Mouse (Mus musculus) ES-E14 (cell line): Measurements from ENCODE around the gene Pik3c2g. TPM values are rescaled to one million over a fixed set of nuclear protein-coding genes. Genes with fewer than 3 reads are reported as not detected.

Experiments
- DNase-seq: peaks from one replicate; pipeline ENCODE4 v3.0.0-alpha.2; 2013; ENCODE audit warnings: low read depth, low spot score
- H3K27ac ChIP-seq: 2 replicates; pipeline ENCODE4 v1.5.1; 2012; ENCODE audit warnings: low read depth, mild to moderate bottlenecking, low read length, moderate library complexity, mixed read lengths; ENCODE audit not compliant: poor library complexity, insufficient read depth, severe bottlenecking
- H3K36me3 ChIP-seq: 2 replicates; pipeline ENCODE4 v1.6.1; 2012; ENCODE audit warnings: mild to moderate bottlenecking, low read length, moderate library complexity, mixed read lengths; ENCODE audit not compliant: control insufficient read depth, poor library complexity, insufficient read depth, severe bottlenecking
- H3K4me1 ChIP-seq, 2 experiments: fragments of 150-350 bp in 1 of 2; sonication (generic) in 1 of 2; 2 replicates each; pipeline ENCODE4 v1.6.1; 2012; ENCODE audit warnings: low read length in 2 of 2, mild to moderate bottlenecking in 1 of 2, mixed read lengths in 1 of 2; ENCODE audit not compliant: control insufficient read depth in 2 of 2, insufficient read depth in 2 of 2, poor library complexity in 1 of 2
- H3K4me3 ChIP-seq, 2 experiments: fragments of 150-350 bp in 1 of 2; sonication (generic) in 1 of 2; 2 replicates each; pipeline ENCODE4 v1.5.1; 2012; ENCODE audit warnings: low read length in 2 of 2, low read depth in 1 of 2, mild to moderate bottlenecking in 1 of 2, mixed read lengths in 1 of 2; ENCODE audit not compliant: insufficient read depth in 1 of 2, poor library complexity in 1 of 2, severe bottlenecking in 1 of 2
- H3K9ac ChIP-seq: 2 replicates; pipeline ENCODE4 v1.6.1; 2012; ENCODE audit warnings: low read depth, mild to moderate bottlenecking, low read length, mixed read lengths; ENCODE audit not compliant: poor library complexity, insufficient read depth, severe bottlenecking
- H3K9me3 ChIP-seq: fragments of 150-350 bp; sonication (generic); 2 replicates; pipeline ENCODE4 v1.6.1; 2012; ENCODE audit warnings: low read depth, mild to moderate bottlenecking, low read length; ENCODE audit not compliant: control insufficient read depth, insufficient read depth
- CHD2 ChIP-seq: IDR thresholded peaks from 2 replicates; pipeline ENCODE4 v1.6.1; 2014; ENCODE audit warnings: mild to moderate bottlenecking, low read depth, low read length, inconsistent platforms
- HCFC1 ChIP-seq: IDR thresholded peaks from 2 replicates; pipeline ENCODE4 v1.6.1; 2012; ENCODE audit warnings: low read length, inconsistent platforms, borderline replicate concordance; ENCODE audit not compliant: insufficient read depth
- MAFK ChIP-seq: IDR thresholded peaks from 2 replicates; pipeline ENCODE4 v1.6.1; 2014; ENCODE audit warnings: mild to moderate bottlenecking, low read depth, low read length, inconsistent platforms; ENCODE audit not compliant: insufficient read depth
- ZC3H11A ChIP-seq: IDR thresholded peaks from 2 replicates; pipeline ENCODE4 v1.6.1; 2012; ENCODE audit warnings: low read depth, mild to moderate bottlenecking, inconsistent platforms, low read length, borderline replicate concordance
- ZNF384 ChIP-seq: IDR thresholded peaks from 2 replicates; pipeline ENCODE4 v1.6.1; 2012; ENCODE audit warnings: low read depth, low read length, inconsistent platforms
- in situ Hi-C, 2 experiments: fragments of 600-800 bp; cut with MboI; formaldehyde crosslinking; loops; one replicate each; pipeline ENCODE4 v1.15.1; 2025; ENCODE audit warnings: low sequenced_read_pairs in 2 of 2, inconsistent platforms in 1 of 2; ENCODE audit not compliant: unreplicated experiment in 2 of 2
- total RNA-seq: library from RNA; depleted of rRNA; stranded (reverse); fragments of 300-350 nt; gene quantifications from 2 replicates; pipeline ENCODE4 v1.2.3, GENCODE M21; 2012

Pik3c2g gene
- total RNA-seq, 1 experiment, result not detected

DNA sequence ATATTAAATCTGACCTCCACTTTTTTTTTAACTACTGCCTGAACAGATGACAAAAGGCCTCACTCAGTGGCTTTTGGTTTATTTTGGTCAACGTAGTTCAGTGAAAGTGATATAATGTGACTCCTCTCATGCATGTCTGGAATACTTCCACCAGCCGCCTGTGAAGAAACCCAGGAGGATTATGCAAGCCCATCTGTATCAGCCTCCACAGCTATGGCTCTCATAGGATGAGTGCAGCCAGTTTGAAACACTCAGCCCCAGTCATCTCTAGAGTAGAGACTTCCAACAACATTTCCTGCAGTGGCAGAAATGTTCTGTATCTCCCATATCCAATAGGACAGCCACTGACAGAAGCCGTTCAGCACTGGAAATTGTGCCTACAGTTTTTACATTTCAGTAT is 391.1 kb downstream of the Pik3c2g start:
- no peaks in the 10 kb centered on the region for H3K36me3 ChIP-seq
- no peaks in the 10 kb centered on the region for H3K4me1 ChIP-seq
- no peak overlapping the region for H3K9ac ChIP-seq
- DNase-seq, result no peak
- H3K9me3 ChIP-seq, result no peaks in the 10 kb centered on the region
- H3K27ac ChIP-seq, result no peak overlapping the region
- no peak overlapping the region for H3K4me3 ChIP-seq
- TF ChIP-seq ZC3H11A (no peak), ZNF384 (no peak), MAFK (no peak), CHD2 (no peak), HCFC1 (no peak)
- in situ Hi-C loops, result no loop called here

DNA sequence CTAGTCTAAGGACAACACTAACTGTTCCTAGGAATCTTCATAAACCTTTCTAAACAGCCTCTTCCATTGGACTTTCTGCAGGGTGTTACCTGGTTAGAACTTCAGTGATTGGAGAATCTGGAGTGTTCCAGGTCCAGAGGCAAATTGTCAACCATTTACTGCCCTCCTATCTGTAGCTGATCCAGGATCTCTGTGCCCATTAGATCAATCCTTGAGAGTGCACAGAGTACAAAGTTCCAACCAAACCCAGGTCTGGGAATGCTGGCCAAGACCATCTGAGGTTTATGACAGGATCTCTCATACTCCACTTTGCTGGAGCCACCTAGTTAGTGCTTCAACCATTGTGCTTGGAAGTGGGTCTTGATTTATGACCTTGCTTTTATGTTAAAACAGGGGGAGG is 394.0 kb downstream of the Pik3c2g start:
- H3K4me3 ChIP-seq, result no peak overlapping the region
- no peak for DNase-seq
- TF ChIP-seq HCFC1, result no peak
- TF ChIP-seq ZNF384, result no peak
- no peak for TF ChIP-seq CHD2
- TF ChIP-seq ZC3H11A, result no peak
- TF ChIP-seq MAFK, result no peak
- no peaks in the 10 kb centered on the region for H3K9me3 ChIP-seq
- no peak overlapping the region for H3K27ac ChIP-seq
- H3K36me3 ChIP-seq, result no peaks in the 10 kb centered on the region
- H3K4me1 ChIP-seq, result no peaks in the 10 kb centered on the region
- H3K9ac ChIP-seq, result no peak overlapping the region
- in situ Hi-C loops, result no loop called here

DNA sequence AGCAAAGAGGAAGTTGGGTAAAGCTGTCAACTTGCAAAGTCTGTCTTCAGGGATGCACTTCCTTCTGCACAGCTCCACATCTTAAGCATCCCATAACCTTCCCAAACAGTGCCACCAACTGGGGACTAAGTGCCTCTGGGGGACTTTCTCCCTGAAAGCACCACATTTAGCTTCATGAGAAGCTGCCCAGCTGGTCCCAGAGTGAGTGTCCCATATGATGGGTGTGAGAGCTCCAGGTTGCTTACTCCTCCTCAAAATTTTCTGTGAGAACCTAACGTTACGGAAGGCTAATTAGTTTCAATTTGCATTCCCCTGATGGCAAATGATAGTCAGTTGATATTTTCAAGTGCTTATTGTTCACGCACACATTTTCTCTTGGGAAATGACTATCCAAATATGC is 397.0 kb downstream of the Pik3c2g start:
- no peak overlapping the region for H3K9ac ChIP-seq
- TF ChIP-seq MAFK, result no peak
- no peak for TF ChIP-seq ZC3H11A
- no peak for TF ChIP-seq HCFC1
- no peak for TF ChIP-seq ZNF384
- TF ChIP-seq CHD2, result no peak
- in situ Hi-C loops, result no loop called here

DNA sequence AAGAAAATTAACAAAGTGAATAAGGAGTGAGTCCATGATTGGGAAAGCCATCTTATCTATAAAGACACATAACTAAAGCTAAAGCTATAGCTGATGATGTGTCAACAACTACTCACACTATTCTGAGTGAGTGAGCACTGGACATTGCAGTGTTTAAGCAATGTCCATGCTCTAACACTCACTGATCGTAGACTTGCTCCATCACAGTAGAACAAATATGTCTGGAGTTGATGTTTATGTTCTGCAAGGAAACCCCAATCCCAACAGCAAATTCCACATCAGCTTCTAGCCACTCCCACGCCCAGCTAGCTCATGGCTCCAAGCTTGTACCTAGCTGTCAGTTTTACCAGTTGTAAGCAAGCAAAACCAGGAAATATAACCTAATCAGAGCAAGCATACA is 399.5 kb downstream of the Pik3c2g start:
- H3K9ac ChIP-seq, result no peak overlapping the region
- no peaks in the 10 kb centered on the region for H3K36me3 ChIP-seq
- in situ Hi-C loops, result no loop called here
- no peak overlapping the region for H3K4me3 ChIP-seq
- H3K9me3 ChIP-seq, result no peaks in the 10 kb centered on the region
- TF ChIP-seq MAFK, result no peak
- TF ChIP-seq HCFC1, result no peak
- no peak for TF ChIP-seq ZNF384
- no peak for TF ChIP-seq CHD2
- TF ChIP-seq ZC3H11A, result no peak
- no peaks in the 10 kb centered on the region for H3K4me1 ChIP-seq
- DNase-seq, result no peak
- no peak overlapping the region for H3K27ac ChIP-seq

More for the DNA sequence above, 397.0 kb downstream of the Pik3c2g start:
- no peak for DNase-seq
- no peak overlapping the region for H3K4me3 ChIP-seq
- H3K9me3 ChIP-seq, result no peaks in the 10 kb centered on the region
- H3K27ac ChIP-seq, result no peak overlapping the region
- no peaks in the 10 kb centered on the region for H3K4me1 ChIP-seq
- H3K36me3 ChIP-seq, result no peaks in the 10 kb centered on the region

DNA sequence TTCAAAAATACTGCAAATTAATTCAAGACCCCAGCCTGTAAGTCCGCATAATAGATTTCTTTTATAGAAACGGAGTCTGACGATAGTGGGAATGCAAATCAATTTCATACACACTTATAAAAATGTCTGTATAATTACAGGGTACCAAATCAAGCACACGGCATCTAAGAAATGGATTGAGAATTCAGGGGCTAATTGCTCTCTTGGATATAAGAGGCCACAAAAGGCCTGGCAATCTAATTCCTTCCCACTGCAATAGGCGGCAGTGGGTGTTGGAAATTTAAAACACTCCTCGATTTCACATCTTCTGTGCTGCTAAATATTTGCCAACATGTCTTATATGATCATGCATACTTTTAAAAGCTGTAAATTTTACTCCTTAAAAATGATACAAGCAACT is 402.1 kb downstream of the Pik3c2g start:
- no peaks in the 10 kb centered on the region for H3K4me1 ChIP-seq
- no peak for DNase-seq
- no peak overlapping the region for H3K9ac ChIP-seq
- H3K27ac ChIP-seq, result no peak overlapping the region
- in situ Hi-C loops, result no loop called here
- H3K4me3 ChIP-seq, result no peak overlapping the region
- H3K36me3 ChIP-seq, result no peaks in the 10 kb centered on the region
- TF ChIP-seq MAFK, result no peak
- no peak for TF ChIP-seq CHD2
- no peak for TF ChIP-seq ZNF384
- no peak for TF ChIP-seq ZC3H11A
- no peak for TF ChIP-seq HCFC1
- no peaks in the 10 kb centered on the region for H3K9me3 ChIP-seq
